Mouse (Mus musculus) neutrophil, adult 65 days (primary cell): ENCODE measurements around the gene Pkd1l3. TPM values are rescaled to one million over a fixed set of nuclear protein-coding genes. Genes with fewer than 3 reads are reported as not detected.

ENCODE experiments used
- total RNA-seq: library from RNA; stranded (reverse); gene quantifications from 2 replicates; pipeline ENCODE4 v1.2.4, GENCODE M21; 2023

Gene Pkd1l3
- total RNA-seq, result 0.47 TPM in 1 of 2 replicates, not detected in the other

DNA sequence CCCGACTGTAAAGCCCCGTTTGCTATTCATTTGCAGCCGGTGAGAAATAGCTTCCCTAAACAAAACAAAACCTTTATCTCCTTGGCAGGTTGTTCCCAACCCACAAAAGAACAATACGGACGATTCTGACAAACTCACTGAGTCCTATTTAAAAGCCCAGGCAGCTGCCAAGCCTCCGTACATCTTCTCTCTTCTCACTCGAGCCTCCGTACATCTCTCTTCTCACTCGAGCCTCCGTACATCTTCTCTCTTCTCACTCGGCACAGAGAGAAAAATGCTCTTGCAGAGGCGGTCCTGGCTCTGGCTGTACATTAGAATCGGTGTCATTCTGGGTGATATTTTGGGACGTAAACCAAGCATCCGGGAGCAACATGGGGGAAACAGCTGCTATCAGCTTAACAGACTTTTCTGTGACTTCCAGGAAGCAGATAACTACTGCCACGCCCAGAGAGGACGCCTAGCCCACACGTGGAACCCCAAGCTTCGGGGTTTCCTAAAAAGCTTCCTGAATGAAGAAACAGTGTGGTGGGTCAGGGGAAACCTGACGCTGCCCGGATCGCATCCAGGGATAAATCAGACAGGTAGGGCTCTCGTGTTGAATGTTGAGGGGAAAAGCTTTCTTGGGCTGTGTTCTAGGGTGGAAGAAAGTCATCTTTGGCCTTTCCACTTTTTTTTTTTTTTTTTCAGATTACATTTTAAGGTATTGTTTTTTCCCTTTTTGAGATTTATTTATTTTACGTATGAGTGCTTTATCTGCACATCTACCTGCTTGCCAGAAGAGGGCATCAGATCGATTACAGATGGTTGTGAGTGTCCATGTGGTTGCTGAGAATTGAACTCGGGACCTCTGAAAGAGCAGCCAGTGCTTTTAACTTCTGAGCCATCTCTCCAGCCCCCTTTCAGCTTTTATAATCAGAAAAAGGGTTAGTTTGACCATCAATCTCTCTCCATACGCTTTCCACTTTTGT, at the start of gene Pkd1l3:
TSS of gene Pkd1l3 (plus strand) at position 275 of the 968 bp plus-strand sequence.

DNA sequence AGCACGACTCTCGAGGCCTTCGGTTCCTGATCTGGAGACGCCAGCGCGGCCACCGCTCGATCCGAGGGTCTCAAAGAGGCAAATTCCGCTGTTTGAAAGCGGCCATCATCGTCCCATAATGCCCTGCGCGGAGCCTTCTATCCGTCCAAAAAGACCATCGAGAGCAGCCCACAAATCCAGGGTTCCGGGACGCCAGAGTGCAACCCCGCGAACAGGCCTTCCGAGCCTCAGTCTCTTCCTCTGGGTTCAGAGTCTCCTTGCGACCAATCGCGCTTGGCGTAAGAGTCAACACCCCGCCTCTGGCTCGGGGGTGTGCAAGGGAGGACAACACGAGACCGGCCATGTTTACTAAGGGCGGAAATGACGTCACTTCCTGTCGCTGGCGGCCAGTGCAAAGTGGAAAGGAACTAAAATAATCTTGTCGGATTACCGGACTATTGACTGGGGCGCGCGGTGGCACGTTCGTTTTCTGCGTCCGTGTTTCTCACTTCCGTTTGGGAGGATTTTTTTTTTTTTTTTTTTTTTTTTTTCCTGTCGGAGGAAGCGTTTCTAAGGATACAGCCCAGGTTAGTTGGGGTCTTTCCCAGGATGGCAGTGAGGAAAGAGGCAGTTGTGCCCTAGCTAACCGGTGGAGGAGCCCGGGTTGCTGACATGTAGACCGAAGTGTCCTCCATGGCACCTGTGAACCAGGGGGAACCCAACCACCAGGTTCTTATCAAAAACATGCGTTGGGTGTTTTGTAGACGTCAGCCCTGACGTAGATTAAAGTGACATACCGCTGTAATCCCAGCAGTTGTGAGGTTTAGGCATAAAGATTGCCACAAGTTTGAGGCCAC, 48.6 kb upstream of the Pkd1l3 start, which contains the start of the genes Dhx38 and Txnl4b:
TSS of gene Dhx38 (minus strand) at position 364 of the 836 bp plus-strand sequence.
TSS of gene Txnl4b (plus strand) at position 395 of the 836 bp plus-strand sequence.

DNA sequence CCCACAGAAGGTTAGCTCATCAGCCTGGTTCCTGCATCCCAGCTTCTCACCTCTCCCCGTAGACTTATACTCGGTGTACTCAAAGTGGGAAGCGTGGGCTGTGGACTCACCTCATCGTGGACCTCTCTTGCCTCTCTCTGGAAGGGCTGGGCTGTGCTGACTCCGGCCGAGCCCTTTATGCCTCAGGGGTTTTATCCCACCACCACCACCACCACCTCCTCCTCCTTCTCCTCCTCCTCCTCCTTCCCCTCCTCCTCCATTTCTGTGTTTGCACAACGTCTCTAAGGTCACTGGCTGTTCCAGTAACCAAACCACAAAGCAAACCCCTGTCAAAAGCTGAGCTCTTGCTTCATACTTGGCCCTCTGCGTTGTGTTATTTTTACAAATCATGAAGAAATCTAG, 35.4 kb upstream of the Pkd1l3 start, which contains the start of gene Hp:
TSS of gene Hp (minus strand) at position 273 of the 402 bp plus-strand sequence.

GRCm38 (mm10) chr8:109608271-109609152, 5.8 kb upstream of the Pkd1l3 start, which contains the start of gene Dhodh:
Dhodh (minus strand) TSS chr8:109608673.

DNA sequence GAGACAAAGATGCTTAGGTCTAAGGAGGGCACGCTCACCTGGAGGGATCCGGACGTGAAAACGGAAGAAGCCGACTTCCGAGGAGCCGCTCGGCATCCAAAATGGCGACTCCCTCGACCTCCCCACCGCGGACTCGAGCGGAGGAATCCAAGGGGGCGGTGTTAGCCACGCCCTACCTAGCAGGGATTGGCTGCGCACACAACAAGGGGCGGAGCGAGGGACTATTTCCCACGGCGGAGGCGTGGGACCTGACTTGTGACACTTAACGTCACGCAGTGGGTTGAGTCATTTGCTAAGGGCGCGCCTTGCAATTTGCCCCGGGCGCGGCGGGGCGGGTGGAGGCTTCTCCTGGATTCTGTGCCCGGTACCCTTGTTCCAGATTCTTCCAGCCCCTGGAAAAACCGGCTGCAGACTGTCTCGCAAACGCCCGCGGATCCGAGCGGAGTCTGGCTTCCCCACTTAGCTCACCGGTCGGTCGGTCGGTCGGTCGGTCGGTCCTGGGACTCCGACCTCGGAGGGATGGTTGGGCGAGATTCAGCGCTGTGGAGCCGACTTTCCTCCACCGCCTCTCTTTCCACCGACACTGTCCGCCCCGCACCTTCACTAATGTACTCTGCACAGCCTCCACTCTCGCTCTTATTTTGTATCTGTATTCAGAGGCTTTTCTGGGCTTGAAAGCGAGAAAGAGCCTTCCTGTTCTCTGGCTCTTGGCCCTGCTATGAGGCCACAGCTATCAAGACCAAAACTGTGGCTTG, 79.0 kb downstream of the Pkd1l3 start, which contains the start of gene Ist1:
TSS of gene Ist1 (minus strand) at position 115 of the 755 bp plus-strand sequence.

GRCm38 (mm10) chr8:109705320-109706075, 91.2 kb downstream of the Pkd1l3 start, which contains the start of gene Zfp821:
Zfp821 (plus strand) TSS chr8:109705546.

Other genes with a start within 250 kb of the Pkd1l3 start
- not detected in 2 replicates for gene Pmfbp1, start 120.5 kb upstream of the Pkd1l3 start, total RNA-seq
- 110 and 138 TPM in 2 replicates for gene Dhx38, start 48.7 kb upstream of the Pkd1l3 start, total RNA-seq
- 10.1 and 12.8 TPM in 2 replicates for gene Txnl4b, start 48.6 kb upstream of the Pkd1l3 start, total RNA-seq
- gene Hp, start 35.3 kb upstream of the Pkd1l3 start, total RNA-seq, result 1,024 and 1,082 TPM in 2 replicates
- 6.1 and 15.4 TPM in 2 replicates for gene Dhodh, start 5.8 kb upstream of the Pkd1l3 start, total RNA-seq
- gene Ist1, start 78.7 kb downstream of the Pkd1l3 start, total RNA-seq, result 120 and 159 TPM in 2 replicates
- gene Zfp821, start 91.0 kb downstream of the Pkd1l3 start, total RNA-seq, result 18.7 and 23.1 TPM in 2 replicates
- 34.0 and 40.5 TPM in 2 replicates for gene Atxn1l, start 123.2 kb downstream of the Pkd1l3 start, total RNA-seq
- 63.3 and 81.9 TPM in 2 replicates for gene Ap1g1, start 164.0 kb downstream of the Pkd1l3 start, total RNA-seq